Mouse (Mus musculus) liver, postnatal 0 days (tissue): Measurements from ENCODE around the gene Cd81. TPM values are rescaled to one million over a fixed set of nuclear protein-coding genes. Genes with fewer than 3 reads are reported as not detected.

Experiments used
- ATAC-seq: fragments of 200-750 bp; cut with Nextera tagmentation; 2 replicates; pipeline ENCODE4 v1.8.0; 2017; ENCODE audit warnings: mild to moderate bottlenecking, moderate library complexity
- DNase-seq: peaks from one replicate; pipeline ENCODE4 v3.0.0-alpha.2; 2016
- H3K27ac ChIP-seq: fragments of 300-500 bp; sonication (generic); 2 replicates; pipeline ENCODE4 v1.5.1; 2014; ENCODE audit warnings: antibody characterized with exemption, moderate library complexity, mild to moderate bottlenecking, low read depth
- H3K27me3 ChIP-seq: fragments of 300-500 bp; sonication (generic); 2 replicates; pipeline ENCODE4 v1.6.1; 2014; ENCODE audit warnings: low read length, control low read depth, mixed read lengths; ENCODE audit not compliant: insufficient read depth
- H3K36me3 ChIP-seq: fragments of 300-500 bp; sonication (generic); replicated peaks from 2 replicates; pipeline ENCODE4 v1.6.1; 2014; ENCODE audit warnings: mild to moderate bottlenecking, control low read depth, low read length, moderate library complexity, mixed read lengths; ENCODE audit not compliant: insufficient read depth
- H3K4me1 ChIP-seq: fragments of 300-500 bp; sonication (generic); 2 replicates; pipeline ENCODE4 v1.6.1; 2014; ENCODE audit warnings: antibody characterized with exemption, mild to moderate bottlenecking, control low read depth; ENCODE audit not compliant: insufficient read depth
- H3K4me2 ChIP-seq: fragments of 300-500 bp; sonication (generic); 2 replicates; pipeline ENCODE4 v1.6.1; 2014; ENCODE audit warnings: low read depth, mild to moderate bottlenecking, low read length, moderate library complexity, mixed read lengths
- H3K4me3 ChIP-seq: fragments of 300-500 bp; sonication (generic); 2 replicates; pipeline ENCODE4 v1.5.1; 2014; ENCODE audit warnings: low read depth, low read length
- H3K9ac ChIP-seq: fragments of 300-500 bp; sonication (generic); replicated peaks from 2 replicates; pipeline ENCODE4 v1.6.1; 2014; ENCODE audit warnings: mild to moderate bottlenecking, moderate library complexity
- H3K9me3 ChIP-seq: fragments of 300-500 bp; sonication (generic); 2 replicates; pipeline ENCODE4 v1.6.1; 2016; ENCODE audit warnings: mild to moderate bottlenecking, control low read depth, low read length, mixed read lengths
- CTCF ChIP-seq: sonication (generic); IDR thresholded peaks from 2 replicates; pipeline ENCODE4 v1.5.1; 2016; ENCODE audit warnings: antibody characterized with exemption, low read depth
- EP300 ChIP-seq: IDR thresholded peaks from 2 replicates; pipeline ENCODE4 v1.6.1; 2016; ENCODE audit warnings: antibody characterized with exemption, low read depth, mild to moderate bottlenecking
- WGBS: fragments of 180-500 bp; shearing (Covaris S2); extraction: QIAGEN DNeasy Blood & Tissue Kit; methylation state at CpG from one replicate; pipeline ENCODE4 v1.1.7; 2014; ENCODE audit not compliant: insufficient replicate concordance; 5-methylcytosine and 5-hydroxymethylcytosine counted together
- polyA plus RNA-seq: library from polyadenylated mRNA; unstranded; fragments of >200 nt; fragmentation: Nextera tagmentation; extraction: Ambion mirVana; gene quantifications from 2 replicates; pipeline ENCODE4 v1.2.1, GENCODE M21; 2015

The Cd81 gene
- polyA plus RNA-seq, 1 experiment from 2014 or later, result 231 TPM

GRCm38 (mm10) chr7:143053008-143053899 is 715 bp downstream of the Cd81 start:
- peak overlapping the region; percentile 91 for H3K4me2 ChIP-seq
- peak; percentile 69 for ATAC-seq
- no peaks in the 10 kb centered on the region for H3K27me3 ChIP-seq
- DNase-seq, result peak; percentile 66
- peaks cover 80% of the 10 kb centered on the region for H3K4me1 ChIP-seq
- no peaks in the 10 kb centered on the region for H3K9me3 ChIP-seq
- H3K4me3 ChIP-seq, result peak overlapping the region; percentile 87
- no peaks in the 10 kb centered on the region; the same call in 1 of the 2 replicates for H3K36me3 ChIP-seq
- H3K9ac ChIP-seq, result peak overlapping the region; percentile 92
- WGBS, result 0% methylated on average over 37 of the region's 46 CpGs
- H3K27ac ChIP-seq, result peak overlapping the region; percentile 96
- TF ChIP-seq EP300 (no peak), CTCF (peak; percentile 41)

- no peaks in the 10 kb centered on the region for H3K9me3 ChIP-seq
- H3K4me2 ChIP-seq, result peak overlapping the region; percentile 91
- H3K4me3 ChIP-seq, result peak overlapping the region; percentile 87
- TF ChIP-seq EP300 (no peak), CTCF (no peak)
- H3K9ac ChIP-seq, result peak overlapping the region; percentile 92
- no peaks in the 10 kb centered on the region; the same call in 1 of the 2 replicates for H3K36me3 ChIP-seq
- peak overlapping the region; percentile 96; the same call in 1 of the 2 replicates for H3K27ac ChIP-seq
- H3K4me1 ChIP-seq, result peaks cover 89% of the 10 kb centered on the region
- 25% methylated on average over 11 of the region's 11 CpGs for WGBS
- no peak for ATAC-seq
- DNase-seq, result no peak
- H3K27me3 ChIP-seq, result no peaks in the 10 kb centered on the region
These were observed 1.5 kb downstream of the Cd81 start for GRCm38 (mm10) chr7:143053961-143054611.

GRCm38 (mm10) chr7:143054612-143054965 is 2.0 kb downstream of the Cd81 start:
- H3K4me2 ChIP-seq, result peak overlapping the region; percentile 91
- peak overlapping the region; percentile 30; the same call in 1 of the 2 replicates for H3K27ac ChIP-seq
- H3K27me3 ChIP-seq, result no peaks in the 10 kb centered on the region
- no peaks in the 10 kb centered on the region; the same call in 1 of the 2 replicates for H3K36me3 ChIP-seq
- peak overlapping the region; percentile 92 for H3K9ac ChIP-seq
- peak overlapping the region; percentile 87 for H3K4me3 ChIP-seq
- no peak for TF ChIP-seq CTCF
- TF ChIP-seq EP300, result no peak
- ATAC-seq, result no peak
- peaks cover 88% of the 10 kb centered on the region for H3K4me1 ChIP-seq
- no peaks in the 10 kb centered on the region for H3K9me3 ChIP-seq
- 32% methylated on average over 3 of the region's 3 CpGs for WGBS
- no peak for DNase-seq

GRCm38 (mm10) chr7:143055001-143055400 is 2.5 kb downstream of the Cd81 start:
- ATAC-seq (no peak), DNase-seq (no peak)
- Histone ChIP-seq H3K4me2 (peak overlapping the region; percentile 91), H3K9me3 (no peaks in the 10 kb centered on the region), H3K27me3 (no peaks in the 10 kb centered on the region), H3K9ac (peak overlapping the region; percentile 92), H3K4me3 (peak overlapping the region; percentile 87), H3K27ac (peak overlapping the region; percentile 30; the same call in 1 of the 2 replicates), H3K4me1 (peaks cover 84% of the 10 kb centered on the region), H3K36me3 (no peaks in the 10 kb centered on the region; the same call in 1 of the 2 replicates)
- TF ChIP-seq CTCF (no peak), EP300 (no peak)
- WGBS, result 46% methylated on average over 3 of the region's 3 CpGs

GRCm38 (mm10) chr7:143055499-143056186 is 3.1 kb downstream of the Cd81 start:
- no peaks in the 10 kb centered on the region for H3K27me3 ChIP-seq

More at GRCm38 (mm10) chr7:143055499-143056186, 3.1 kb downstream of the Cd81 start:
- 37% methylated on average over 11 of the region's 11 CpGs for WGBS
- H3K4me1 ChIP-seq, result peaks cover 81% of the 10 kb centered on the region
- ATAC-seq, result no peak
- peak overlapping the region; percentile 51 for H3K27ac ChIP-seq
- H3K4me3 ChIP-seq, result peak overlapping the region; percentile 87
- peak overlapping the region; percentile 92 for H3K9ac ChIP-seq
- TF ChIP-seq EP300 (no peak), CTCF (no peak)
- H3K36me3 ChIP-seq, result peaks cover 1% of the 10 kb centered on the region; the same call in 1 of the 2 replicates
- no peak for DNase-seq
- H3K4me2 ChIP-seq, result peak overlapping the region; percentile 91
- no peaks in the 10 kb centered on the region for H3K9me3 ChIP-seq
